Mouse (Mus musculus) urinary bladder, postnatal 25 days (tissue): ENCODE data around the gene Gm13762.
"Not testable (repeated sequence)": the region's sequence is repeated elsewhere in the genome, so short reads cannot be mapped to it uniquely, and the experiment has no call there.

Experiments
- DNase-seq: peaks from one replicate; pipeline ENCODE4 v3.0.0; 2022; ENCODE audit warnings: low spot score

Gene Gm13762

DNA sequence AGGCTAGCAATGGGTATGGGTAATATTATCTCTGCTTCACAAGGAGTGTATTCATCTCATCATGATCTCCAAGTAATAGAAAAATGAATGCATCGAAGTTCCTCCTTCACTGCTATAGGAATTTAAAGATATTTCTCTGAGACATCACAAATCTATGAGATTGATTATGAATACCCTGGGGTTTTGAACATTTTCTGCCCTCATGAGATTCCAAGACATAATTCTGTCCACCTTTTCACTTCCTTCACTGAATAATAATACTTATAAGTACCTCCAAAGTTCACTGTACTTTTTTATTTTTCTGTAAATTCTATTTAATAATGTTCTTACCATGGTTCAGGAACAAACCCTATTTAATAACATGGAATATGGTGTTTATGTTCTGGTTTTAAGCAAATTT, at the start of gene Gm13762:
Gene Gm13762 (minus strand): TSS at position 101 of the 400 bp plus-strand sequence.
- DNase-seq = no peak

DNA sequence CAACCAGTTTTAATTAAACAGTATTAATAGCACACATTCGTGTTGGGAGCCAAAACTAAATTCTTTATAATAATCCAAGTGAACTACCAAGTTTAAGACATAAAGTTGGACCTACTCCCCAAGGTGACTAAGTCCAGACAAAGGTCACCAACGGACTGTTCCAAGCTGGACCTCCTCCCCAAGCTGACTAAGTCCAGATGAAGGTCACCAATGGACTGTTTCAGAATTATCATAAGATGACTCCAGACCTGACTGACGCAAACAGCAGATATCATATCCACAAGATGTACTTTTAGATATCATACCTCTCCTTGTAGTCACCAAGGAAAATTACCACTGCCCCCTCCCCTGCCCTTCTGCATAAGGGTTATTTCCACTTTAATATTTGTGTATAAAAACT, 41.4 kb upstream of the Gm13762 start:
- DNase-seq = not testable (repeated sequence)

DNA sequence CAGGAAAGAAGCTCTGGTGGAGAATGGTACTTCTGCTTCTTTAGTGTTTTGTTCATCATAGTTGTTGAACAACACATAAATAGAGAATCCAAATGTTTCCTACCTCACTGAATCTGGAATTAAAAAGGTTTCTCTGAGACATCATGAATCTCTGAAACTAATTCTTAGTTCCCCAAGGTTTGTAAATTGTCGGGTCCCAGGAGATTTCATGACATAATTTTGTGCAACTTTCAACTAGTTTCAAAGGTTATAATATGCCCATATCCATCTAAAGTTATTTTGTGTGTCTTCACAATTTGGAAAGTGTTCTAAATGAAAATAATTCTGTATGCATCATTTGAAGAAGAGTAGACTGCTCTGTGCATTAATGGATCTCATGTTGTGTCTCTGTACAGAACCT, 38.2 kb upstream of the Gm13762 start, which contains the start of gene Olfr1216:
Gene Olfr1216 (minus strand): TSS at position 101 of the 400 bp plus-strand sequence.
- DNase-seq = no peak

DNA sequence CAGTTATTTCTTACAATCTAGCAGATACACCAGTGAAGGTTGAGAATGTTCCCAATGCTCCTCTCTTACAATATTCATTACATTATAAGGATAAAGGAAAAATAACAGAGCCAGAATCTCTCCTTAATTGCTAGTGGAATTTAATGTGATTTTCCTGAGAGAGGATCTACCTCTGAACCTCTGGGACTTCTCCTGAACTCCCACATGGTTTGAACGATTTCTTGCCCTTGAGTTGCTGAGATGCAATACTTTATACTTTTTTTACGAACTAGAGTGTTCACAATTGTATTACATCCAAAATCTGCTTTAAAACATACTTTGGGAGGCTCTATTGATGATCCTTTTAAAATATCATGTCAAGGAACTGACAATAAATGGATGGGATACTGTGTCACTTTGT, 26.8 kb upstream of the Gm13762 start, which contains the start of gene Olfr1215:
Gene Olfr1215 (minus strand): TSS at position 101 of the 400 bp plus-strand sequence.
- no peak for DNase-seq

DNA sequence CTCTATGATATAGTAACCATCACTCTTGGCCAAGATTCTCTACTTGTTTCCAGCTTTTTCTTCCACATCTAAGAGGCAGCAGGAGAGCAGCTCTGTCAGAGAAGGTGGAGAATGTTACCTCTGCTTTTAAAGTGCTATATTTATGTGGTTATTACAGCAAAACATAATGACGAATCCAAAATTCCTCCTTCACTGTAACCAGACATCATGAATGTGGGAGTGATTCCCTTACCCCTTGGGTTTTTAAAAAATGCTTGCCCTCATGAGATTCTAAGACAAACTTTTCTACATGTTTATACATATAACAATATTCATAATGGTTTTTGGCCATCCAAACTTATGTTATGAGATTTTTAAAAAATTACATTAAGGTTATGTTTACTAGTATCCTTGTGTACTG, 12.5 kb upstream of the Gm13762 start, which contains the start of gene Olfr1214:
Gene Olfr1214 (minus strand): TSS at position 101 of the 400 bp plus-strand sequence.
- DNase-seq = no peak

DNA sequence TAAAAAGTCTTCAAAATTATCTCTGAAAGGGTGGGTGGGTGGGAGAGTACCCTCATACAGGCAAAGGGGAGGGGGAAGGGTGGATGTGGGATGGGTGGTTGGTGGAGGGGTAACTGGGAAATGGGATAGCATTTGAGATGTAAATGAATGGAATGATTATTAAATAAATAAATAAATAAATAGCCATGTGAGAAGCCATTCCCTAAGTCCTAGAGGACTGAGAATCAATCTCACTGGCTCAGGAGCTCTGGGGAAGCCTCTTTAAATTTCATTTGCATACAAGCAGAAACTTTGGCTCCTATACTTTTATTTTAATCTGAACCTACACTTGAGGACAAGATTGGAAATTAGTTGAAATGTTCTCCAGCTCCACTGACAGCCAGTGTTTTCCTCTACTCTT, 26.4 kb downstream of the Gm13762 start, which contains the start of gene Olfr1212:
Gene Olfr1212 (plus strand): TSS at position 301 of the 400 bp plus-strand sequence.
- DNase-seq = no peak

DNA sequence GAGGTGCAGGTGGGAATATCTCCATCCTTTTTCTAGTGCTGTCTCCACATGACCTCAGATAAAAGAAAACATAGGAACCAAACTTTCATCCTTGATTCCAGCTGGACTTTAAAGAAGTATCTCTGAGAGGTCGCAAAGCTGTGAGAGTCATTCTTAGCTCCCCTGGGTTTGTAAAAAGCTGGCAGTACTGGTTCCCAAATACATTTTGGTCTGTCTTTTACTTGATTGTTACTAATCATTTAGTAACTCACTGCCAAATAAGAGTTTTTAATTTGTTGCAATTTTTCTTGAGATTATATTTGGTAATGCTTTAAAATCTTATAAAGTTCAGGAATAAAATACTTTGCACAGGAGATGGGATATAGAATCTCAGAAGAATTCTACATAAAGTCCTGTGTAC, 42.1 kb downstream of the Gm13762 start, which contains the start of gene Olfr1211:
Gene Olfr1211 (minus strand): TSS at position 101 of the 400 bp plus-strand sequence.
- DNase-seq = no peak
